Mouse (Mus musculus) neural tube, embryonic 12.5 days (tissue): ENCODE measurements around the gene Msh6. TPM values are rescaled to one million over a fixed set of nuclear protein-coding genes. Genes with fewer than 3 reads are reported as not detected.
A peak's percentile ranks its signal among the peaks of the same experiment; 100 is the strongest.
"Not testable (repeated sequence)": the region's sequence is repeated elsewhere in the genome, so short reads cannot be mapped to it uniquely, and the experiment has no call there.

ENCODE experiments used
- ATAC-seq: fragments of 200-750 bp; cut with Nextera tagmentation; 2 replicates; pipeline ENCODE4 v1.8.0; 2017; ENCODE audit warnings: low read depth, mild to moderate bottlenecking, moderate TSS enrichment, moderate library complexity; ENCODE audit not compliant: low FRiP score
- H3K27ac ChIP-seq: fragments of 300-500 bp; sonication (generic); 2 replicates; pipeline ENCODE4 v1.5.1; 2016
- H3K27me3 ChIP-seq: fragments of 300-500 bp; sonication (generic); replicated peaks from 2 replicates; pipeline ENCODE4 v1.6.1; 2016; ENCODE audit warnings: mild to moderate bottlenecking
- H3K36me3 ChIP-seq: fragments of 300-500 bp; sonication (generic); 2 replicates; pipeline ENCODE4 v1.6.1; 2016; ENCODE audit warnings: mild to moderate bottlenecking
- H3K4me1 ChIP-seq: fragments of 300-500 bp; sonication (generic); 2 replicates; pipeline ENCODE4 v1.6.1; 2016
- H3K4me2 ChIP-seq: fragments of 300-500 bp; sonication (generic); replicated peaks from 2 replicates; pipeline ENCODE4 v1.6.1; 2016; ENCODE audit warnings: mild to moderate bottlenecking
- H3K4me3 ChIP-seq: fragments of 300-500 bp; sonication (generic); 2 replicates; pipeline ENCODE4 v1.5.1; 2016
- H3K9ac ChIP-seq: fragments of 300-500 bp; sonication (generic); 2 replicates; pipeline ENCODE4 v1.6.1; 2016; ENCODE audit warnings: mild to moderate bottlenecking
- H3K9me3 ChIP-seq: fragments of 300-500 bp; sonication (generic); 2 replicates; pipeline ENCODE4 v1.6.1; 2016; ENCODE audit warnings: mild to moderate bottlenecking
- WGBS: fragments of 180-500 bp; shearing (Covaris S2); methylation state at CpG from one replicate; pipeline ENCODE4 v1.1.7; 2016; 5-methylcytosine and 5-hydroxymethylcytosine counted together
- polyA plus RNA-seq: library from polyadenylated mRNA; unstranded; fragments of >200 nt; fragmentation: Nextera tagmentation; extraction: Ambion mirVana; gene quantifications from 2 replicates; pipeline ENCODE4 v1.2.1, GENCODE M21; 2016

The Msh6 gene
- polyA plus RNA-seq, result 51.4 and 52.2 TPM in 2 replicates

GRCm38 (mm10) chr17:87974629-87975228 lies at the start of gene Msh6:
Gene Msh6, plus strand, starts transcription at chr17:87975062.
- H3K4me2 ChIP-seq, result peak within 1 kb of the TSS; percentile 80
- no peaks in the 10 kb centered on the region for H3K9me3 ChIP-seq
- ATAC-seq, result peak; percentile 99
- WGBS, result under 1% methylated on average over 62 of the region's 63 CpGs
- no peaks in the 10 kb centered on the region for H3K27me3 ChIP-seq
- 0 out of 2 replicates have a peak, but pooled peaks cover 3% of the 10 kb centered on the region for H3K36me3 ChIP-seq
- H3K4me1 ChIP-seq, result peaks cover 9% of the 10 kb centered on the region
- H3K27ac ChIP-seq, result peak within 1 kb of the TSS; percentile 67
- peak within 1 kb of the TSS; percentile 87 for H3K9ac ChIP-seq
- peak within 1 kb of the TSS; percentile 96 for H3K4me3 ChIP-seq

- H3K27ac ChIP-seq, result no peak overlapping the region
- ATAC-seq, result no peak
- no peak overlapping the region for H3K4me2 ChIP-seq
- H3K4me3 ChIP-seq, result no peak overlapping the region
- H3K36me3 ChIP-seq, result no peaks in the 10 kb centered on the region
- no peaks in the 10 kb centered on the region for H3K4me1 ChIP-seq
- H3K27me3 ChIP-seq, result no peaks in the 10 kb centered on the region
- H3K9me3 ChIP-seq, result no peaks in the 10 kb centered on the region
- no peak overlapping the region for H3K9ac ChIP-seq
- WGBS, result 84% methylated on average over 10 of the region's 10 CpGs
These were observed 40.5 kb upstream of the Msh6 start for GRCm38 (mm10) chr17:87934326-87934725.

GRCm38 (mm10) chr17:87934736-87935135 lies 40.1 kb upstream of the Msh6 start:
- H3K4me3 ChIP-seq, result no peak overlapping the region
- ATAC-seq, result no peak
- H3K9ac ChIP-seq, result no peak overlapping the region
- no peak overlapping the region for H3K4me2 ChIP-seq
- no peaks in the 10 kb centered on the region for H3K9me3 ChIP-seq
- no peaks in the 10 kb centered on the region for H3K36me3 ChIP-seq
- 91% methylated on average over 8 of the region's 8 CpGs for WGBS
- no peaks in the 10 kb centered on the region for H3K27me3 ChIP-seq
- H3K4me1 ChIP-seq, result no peaks in the 10 kb centered on the region
- no peak overlapping the region for H3K27ac ChIP-seq

GRCm38 (mm10) chr17:87936156-87936555 lies 38.7 kb upstream of the Msh6 start:
- H3K4me1 ChIP-seq, result no peaks in the 10 kb centered on the region
- H3K9ac ChIP-seq, result no peak overlapping the region
- H3K4me2 ChIP-seq, result no peak overlapping the region
- no peaks in the 10 kb centered on the region for H3K27me3 ChIP-seq
- H3K36me3 ChIP-seq, result no peaks in the 10 kb centered on the region
- no peak overlapping the region for H3K4me3 ChIP-seq
- H3K27ac ChIP-seq, result no peak overlapping the region
- no peaks in the 10 kb centered on the region for H3K9me3 ChIP-seq
- no peak for ATAC-seq
- 89% methylated on average over 4 of the region's 4 CpGs for WGBS

- H3K27ac ChIP-seq, result no peak overlapping the region
- H3K9ac ChIP-seq, result no peak overlapping the region
- peak; percentile 48; the same call in 1 of the 2 replicates for ATAC-seq
- H3K36me3 ChIP-seq, result no peaks in the 10 kb centered on the region
- H3K4me3 ChIP-seq, result no peak overlapping the region
- WGBS, result 40% methylated on average over 16 of the region's 16 CpGs
- H3K4me1 ChIP-seq, result no peaks in the 10 kb centered on the region
- H3K27me3 ChIP-seq, result no peaks in the 10 kb centered on the region
- no peaks in the 10 kb centered on the region for H3K9me3 ChIP-seq
- no peak overlapping the region for H3K4me2 ChIP-seq
These were observed 25.8 kb upstream of the Msh6 start for GRCm38 (mm10) chr17:87948965-87949584.

- ATAC-seq, H3K9me3 ChIP-seq, H3K27me3 ChIP-seq, H3K4me3 ChIP-seq, H3K36me3 ChIP-seq, H3K27ac ChIP-seq, H3K4me1 ChIP-seq, H3K9ac ChIP-seq, H3K4me2 ChIP-seq: not testable (repeated sequence)
- 91% methylated on average over 13 of the region's 13 CpGs for WGBS
These were observed 20.2 kb upstream of the Msh6 start for GRCm38 (mm10) chr17:87954618-87955124.

GRCm38 (mm10) chr17:87957096-87957840 lies 17.6 kb upstream of the Msh6 start:
- no peak for ATAC-seq
- Histone ChIP-seq H3K27ac (no peak overlapping the region), H3K36me3 (no peaks in the 10 kb centered on the region), H3K4me3 (no peak overlapping the region), H3K4me1 (no peaks in the 10 kb centered on the region), H3K27me3 (no peaks in the 10 kb centered on the region), H3K9me3 (no peaks in the 10 kb centered on the region), H3K4me2 (no peak overlapping the region), H3K9ac (no peak overlapping the region)
- WGBS, result 80% methylated on average over 12 of the region's 12 CpGs

- Histone ChIP-seq H3K4me2 (no peak overlapping the region), H3K27ac (no peak overlapping the region), H3K9ac (no peak overlapping the region), H3K9me3 (no peaks in the 10 kb centered on the region), H3K4me3 (no peak overlapping the region), H3K27me3 (no peaks in the 10 kb centered on the region), H3K4me1 (no peaks in the 10 kb centered on the region), H3K36me3 (no peaks in the 10 kb centered on the region)
- 60% methylated on average over 8 of the region's 8 CpGs for WGBS
- no peak for ATAC-seq
These were observed 16.6 kb upstream of the Msh6 start for GRCm38 (mm10) chr17:87958283-87958682.

GRCm38 (mm10) chr17:87959406-87959805 lies 15.5 kb upstream of the Msh6 start:
- 92% methylated on average over 11 of the region's 11 CpGs for WGBS
- H3K27ac ChIP-seq, H3K4me1 ChIP-seq, H3K9me3 ChIP-seq, ATAC-seq, H3K9ac ChIP-seq, H3K27me3 ChIP-seq, H3K4me3 ChIP-seq, H3K4me2 ChIP-seq, H3K36me3 ChIP-seq: not testable (repeated sequence)

- ATAC-seq, H3K4me2 ChIP-seq, H3K36me3 ChIP-seq, H3K4me1 ChIP-seq, H3K4me3 ChIP-seq, H3K27ac ChIP-seq, H3K9ac ChIP-seq, H3K9me3 ChIP-seq, H3K27me3 ChIP-seq: not testable (repeated sequence)
- WGBS, result 87% methylated on average over 5 of the region's 5 CpGs
These were observed 14.9 kb upstream of the Msh6 start for GRCm38 (mm10) chr17:87959931-87960330.

GRCm38 (mm10) chr17:87963081-87964075 lies 11.5 kb upstream of the Msh6 start:
- H3K27me3 ChIP-seq, result no peaks in the 10 kb centered on the region
- H3K4me1 ChIP-seq, result no peaks in the 10 kb centered on the region
- no peak for ATAC-seq
- no peak overlapping the region for H3K4me2 ChIP-seq
- no peaks in the 10 kb centered on the region for H3K9me3 ChIP-seq
- no peaks in the 10 kb centered on the region for H3K36me3 ChIP-seq
- H3K4me3 ChIP-seq, result no peak overlapping the region
- 89% methylated on average over 13 of the region's 14 CpGs for WGBS
- no peak overlapping the region for H3K27ac ChIP-seq
- no peak overlapping the region for H3K9ac ChIP-seq
